Mouse (Mus musculus) MEL (cell line): Measurements from ENCODE around the gene Cnot4. TPM values are rescaled to one million over a fixed set of nuclear protein-coding genes. Genes with fewer than 3 reads are reported as not detected.
A peak's percentile ranks its signal among the peaks of the same experiment; 100 is the strongest.
"Not testable (repeated sequence)": the region's sequence is repeated elsewhere in the genome, so short reads cannot be mapped to it uniquely, and the experiment has no call there.

Experiments used
- DNase-seq: peaks from one replicate; pipeline ENCODE4 v3.0.0; 2011; ENCODE audit warnings: low read depth, low spot score
- H3K27ac ChIP-seq: 2 replicates; pipeline ENCODE4 v1.5.1; 2012; ENCODE audit warnings: low read depth, mild to moderate bottlenecking, control low read depth, low read length, moderate library complexity; ENCODE audit not compliant: control insufficient read depth
- H3K27me3 ChIP-seq, 2 experiments: fragments of 150-350 bp in 1 of 2; sonication (generic) in 1 of 2; 2 replicates each; pipeline ENCODE4 v1.6.1; 2012; ENCODE audit warnings: low read length in 2 of 2, mild to moderate bottlenecking in 2 of 2, improper control_type of control experiment in 1 of 2, moderate library complexity in 1 of 2; ENCODE audit not compliant: insufficient read depth in 2 of 2, control insufficient read depth in 1 of 2
- H3K36me3 ChIP-seq, 2 experiments: 2 replicates each; pipeline ENCODE4 v1.6.1; 2012 to 2014; ENCODE audit warnings: low read length in 2 of 2, improper control_type of control experiment in 1 of 2, inconsistent platforms in 1 of 2, mild to moderate bottlenecking in 1 of 2; ENCODE audit not compliant: insufficient read depth in 2 of 2, control insufficient read depth in 1 of 2
- H3K4me1 ChIP-seq, 2 experiments: fragments of 150-350 bp in 1 of 2; sonication (generic) in 1 of 2; 2 replicates each; pipeline ENCODE4 v1.6.1; 2012; ENCODE audit warnings: low read length in 2 of 2, improper control_type of control experiment in 1 of 2, mild to moderate bottlenecking in 1 of 2; ENCODE audit not compliant: insufficient read depth in 2 of 2, control insufficient read depth in 1 of 2
- H3K4me3 ChIP-seq, 2 experiments: fragments of 150-350 bp in 1 of 2; sonication (generic) in 1 of 2; 2 replicates each; pipeline ENCODE4 v1.5.1; 2012; ENCODE audit warnings: low read depth in 2 of 2, low read length in 2 of 2, mild to moderate bottlenecking in 2 of 2, moderate library complexity in 2 of 2, control low read depth in 1 of 2, improper control_type of control experiment in 1 of 2; ENCODE audit not compliant: control insufficient read depth in 1 of 2, insufficient read depth in 1 of 2
- H3K79me2 ChIP-seq: 2 replicates; pipeline ENCODE4 v1.6.1; 2012; ENCODE audit warnings: mild to moderate bottlenecking, low read length, moderate library complexity; ENCODE audit not compliant: control insufficient read depth, poor library complexity, insufficient read depth
- H3K9ac ChIP-seq: 2 replicates; pipeline ENCODE4 v1.6.1; 2012; ENCODE audit warnings: low read depth, mild to moderate bottlenecking, control low read depth, low read length, moderate library complexity; ENCODE audit not compliant: control insufficient read depth, poor library complexity, severe bottlenecking
- H3K9me3 ChIP-seq: fragments of 150-350 bp; sonication (generic); replicated peaks from 2 replicates; pipeline ENCODE4 v1.6.1; 2012; ENCODE audit warnings: mild to moderate bottlenecking, low read length, improper control_type of control experiment, moderate library complexity; ENCODE audit not compliant: insufficient read depth
- CHD1 ChIP-seq: IDR thresholded peaks from 2 replicates; pipeline ENCODE4 v1.6.1; 2012; ENCODE audit warnings: low read depth, mild to moderate bottlenecking, inconsistent platforms, low read length, improper control_type of control experiment
- CTCF ChIP-seq, 3 experiments: IDR thresholded peaks in 2 of 3; conservative IDR thresholded peaks in 1 of 3; 2 replicates each; pipeline ENCODE4 v1.5.1; 2011 to 2012; ENCODE audit warnings: low read length in 3 of 3, low read depth in 2 of 3, mild to moderate bottlenecking in 2 of 3, improper control_type of control experiment in 1 of 3, inconsistent platforms in 1 of 3, mixed read lengths in 1 of 3, moderate library complexity in 1 of 3; ENCODE audit not compliant: control insufficient read depth in 1 of 3, insufficient read depth in 1 of 3, poor library complexity in 1 of 3, severe bottlenecking in 1 of 3
- E2F4 ChIP-seq: IDR thresholded peaks from 2 replicates; pipeline ENCODE4 v1.6.1; 2011; ENCODE audit warnings: low read depth, low read length, improper control_type of control experiment, borderline replicate concordance
- ELF1 ChIP-seq: IDR thresholded peaks from 2 replicates; pipeline ENCODE4 v1.6.1; 2014; ENCODE audit warnings: low read depth, mild to moderate bottlenecking, inconsistent platforms, low read length, improper control_type of control experiment, moderate library complexity
- EP300 ChIP-seq, 2 experiments: IDR thresholded peaks; 2 replicates each; pipeline ENCODE4 v1.6.1; 2011; ENCODE audit warnings: improper control_type of control experiment in 2 of 2, low read length in 2 of 2, low read depth in 1 of 2, mild to moderate bottlenecking in 1 of 2
- GATA1 ChIP-seq: IDR thresholded peaks from 2 replicates; pipeline ENCODE4 v1.6.1; 2011; ENCODE audit warnings: low read depth, low read length, improper control_type of control experiment
- JUND ChIP-seq: IDR thresholded peaks from 2 replicates; pipeline ENCODE4 v1.6.1; 2011; ENCODE audit warnings: low read depth, mild to moderate bottlenecking, improper control_type of control experiment, low read length
- KAT2A ChIP-seq: conservative IDR thresholded peaks from 2 replicates; pipeline ENCODE4 v1.6.1; 2012; ENCODE audit warnings: low read depth, low read length, improper control_type of control experiment, inconsistent platforms
- MAX ChIP-seq: IDR thresholded peaks from 2 replicates; pipeline ENCODE4 v1.6.1; 2011; ENCODE audit warnings: low read length, improper control_type of control experiment
- MXI1 ChIP-seq: IDR thresholded peaks from 2 replicates; pipeline ENCODE4 v1.6.1; 2011; ENCODE audit warnings: mild to moderate bottlenecking, low read depth, low read length, improper control_type of control experiment
- MYB ChIP-seq: IDR thresholded peaks from 2 replicates; pipeline ENCODE4 v1.6.1; 2011; ENCODE audit warnings: mild to moderate bottlenecking, low read depth, low read length, improper control_type of control experiment
- MYC ChIP-seq: IDR thresholded peaks from 2 replicates; pipeline ENCODE4 v1.6.1; 2011; ENCODE audit warnings: low read depth, mild to moderate bottlenecking, low read length, improper control_type of control experiment, moderate library complexity
- NRF1 ChIP-seq: IDR thresholded peaks from 2 replicates; pipeline ENCODE4 v1.6.1; 2014; ENCODE audit warnings: low read depth, mild to moderate bottlenecking, inconsistent platforms, low read length, improper control_type of control experiment, moderate library complexity; ENCODE audit not compliant: poor library complexity, insufficient read depth, severe bottlenecking
- POLR2A ChIP-seq, 2 experiments: IDR thresholded peaks; 2 replicates each; pipeline ENCODE4 v1.6.1; 2011 to 2012; ENCODE audit warnings: low read length in 2 of 2, mild to moderate bottlenecking in 2 of 2, control low read depth in 1 of 2, improper control_type of control experiment in 1 of 2, low read depth in 1 of 2, moderate library complexity in 1 of 2; ENCODE audit not compliant: control insufficient read depth in 1 of 2, insufficient read depth in 1 of 2, poor library complexity in 1 of 2
- RAD21 ChIP-seq: IDR thresholded peaks from 2 replicates; pipeline ENCODE4 v1.6.1; 2011; ENCODE audit warnings: mild to moderate bottlenecking, low read depth, low read length, improper control_type of control experiment
- SIN3A ChIP-seq: IDR thresholded peaks from 2 replicates; pipeline ENCODE4 v1.6.1; 2012; ENCODE audit warnings: low read length, improper control_type of control experiment, inconsistent platforms
- SMC3 ChIP-seq: IDR thresholded peaks from 2 replicates; pipeline ENCODE4 v1.6.1; 2011; ENCODE audit warnings: low read depth, low read length, improper control_type of control experiment
- TAL1 ChIP-seq: IDR thresholded peaks from 2 replicates; pipeline ENCODE4 v1.6.1; 2012; ENCODE audit warnings: mild to moderate bottlenecking, inconsistent platforms, low read length, moderate library complexity, mixed read lengths
- TBP ChIP-seq: IDR thresholded peaks from 2 replicates; pipeline ENCODE4 v1.8.0; 2011; ENCODE audit warnings: low read depth, low read length, improper control_type of control experiment
- UBTF ChIP-seq: IDR thresholded peaks from 2 replicates; pipeline ENCODE4 v1.6.1; 2012; ENCODE audit warnings: low read depth, mild to moderate bottlenecking, inconsistent platforms, low read length, improper control_type of control experiment, moderate library complexity, borderline replicate concordance; ENCODE audit not compliant: insufficient read depth
- USF2 ChIP-seq, 2 experiments: IDR thresholded peaks; 2 replicates each; pipeline ENCODE4 v1.6.1; 2011 to 2012; ENCODE audit warnings: improper control_type of control experiment in 2 of 2, low read length in 2 of 2, borderline replicate concordance in 1 of 2, inconsistent platforms in 1 of 2, low read depth in 1 of 2, mild to moderate bottlenecking in 1 of 2; ENCODE audit not compliant: insufficient read depth in 1 of 2
- ZC3H11A ChIP-seq: IDR thresholded peaks from 2 replicates; pipeline ENCODE4 v1.6.1; 2012; ENCODE audit warnings: low read depth, mild to moderate bottlenecking, inconsistent platforms, low read length, improper control_type of control experiment
- ZNF384 ChIP-seq: IDR thresholded peaks from 2 replicates; pipeline ENCODE4 v1.6.1; 2012; ENCODE audit warnings: low read depth, mild to moderate bottlenecking, inconsistent platforms, low read length, improper control_type of control experiment
- polyA plus RNA-seq, 2 experiments: library from polyadenylated mRNA; stranded (reverse) in 1 of 2; unstranded in 1 of 2; fragments of >175 nt in 1 of 2; fragments of >200 nt in 1 of 2; gene quantifications; 2 replicates each; pipeline versions ENCODE4 v1.2.1 to v1.2.4; 2012; ENCODE audit warnings: low replicate concordance in 2 of 2, low read depth in 1 of 2; ENCODE audit not compliant: insufficient read length in 2 of 2, insufficient read depth in 1 of 2, missing spikeins in 1 of 2
- total RNA-seq: library from RNA; depleted of rRNA; stranded (reverse); fragments of 300-350 nt; gene quantifications from 2 replicates; pipeline ENCODE4 v1.2.3, GENCODE M21; 2012

The Cnot4 gene
- total and polyA plus RNA-seq, 3 experiments: 6.2 to 41.9 (median 13.6) TPM

DNA sequence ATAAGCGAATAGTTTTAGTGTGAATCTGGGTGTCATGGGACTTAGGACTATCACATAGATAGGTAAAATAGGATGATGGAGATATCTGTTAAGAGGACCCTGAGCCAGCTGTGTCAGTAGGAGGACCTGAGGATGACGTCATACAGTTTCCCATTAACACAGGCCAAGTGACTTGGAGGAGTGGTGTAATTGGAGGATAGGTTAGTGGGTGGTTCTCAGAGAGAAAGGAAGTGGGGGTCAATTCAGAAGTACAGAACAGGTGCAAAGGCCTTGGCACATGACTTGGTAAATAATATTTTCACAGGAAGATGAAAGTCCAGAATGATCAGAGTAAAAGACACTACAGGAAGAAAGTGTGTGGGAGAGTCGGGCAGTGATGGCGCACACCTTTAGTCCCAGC lies 39.7 kb upstream of the Cnot4 start:
- no peak overlapping the region for H3K4me3 ChIP-seq
- TF ChIP-seq MAX: no peak
- TF ChIP-seq NRF1: no peak
- TF ChIP-seq GATA1: no peak
- TF ChIP-seq KAT2A: no peak
- no peak for TF ChIP-seq ELF1
- no peak for TF ChIP-seq E2F4
- TF ChIP-seq, all 39 proteins: peak for 0

DNA sequence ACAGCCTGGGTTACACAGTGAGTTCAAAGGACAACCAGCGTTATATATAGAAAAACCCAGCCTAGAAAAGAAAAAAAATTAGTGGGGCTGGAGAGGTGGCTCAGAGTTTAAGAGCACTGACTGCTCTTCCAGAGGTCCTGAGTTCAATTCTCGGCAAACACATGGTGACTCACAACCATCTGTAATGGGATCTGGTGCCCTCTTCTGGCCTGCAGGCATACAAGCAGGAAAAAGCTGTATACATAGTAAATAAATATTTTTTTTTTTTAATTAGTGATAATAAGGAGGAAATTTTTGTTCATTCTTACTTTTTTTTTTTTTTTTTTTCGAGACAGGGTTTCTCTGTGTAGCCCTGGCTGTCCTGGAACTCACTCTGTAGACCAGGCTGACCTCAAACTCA lies 38.5 kb upstream of the Cnot4 start:
- peak; percentile 25 for DNase-seq
- H3K27ac ChIP-seq, H3K4me3 ChIP-seq, H3K36me3 ChIP-seq, H3K27me3 ChIP-seq, H3K9ac ChIP-seq, H3K4me1 ChIP-seq, H3K9me3 ChIP-seq, H3K79me2 ChIP-seq: not testable (repeated sequence)
- TF ChIP-seq ZC3H11A: peak; percentile 36; the same call in 1 of the 2 replicates
- TF ChIP-seq ZNF384: peak; percentile 72
- TF ChIP-seq ELF1: 0 out of 2 replicates have a peak, but pooled peaks have one; percentile 8
- TF ChIP-seq SMC3: peak; percentile 43
- TF ChIP-seq MYC: 0 out of 2 replicates have a peak, but pooled peaks have one; percentile 58
- TF ChIP-seq RAD21: peak; percentile 52
- peak; percentile 32; the same call in 1 of the 2 replicates for TF ChIP-seq TBP
- TF ChIP-seq CTCF (IDR thresholded peaks at IDR 0.05 in 2 of 3, conservative IDR thresholded peaks at IDR 0.05 in 1 of 3; ENCODE audit: control insufficient read depth in 1 of 3, insufficient read depth in 1 of 3, low read depth in 2 of 3, low read length in 3 of 3, poor library complexity in 1 of 3, severe bottlenecking in 1 of 3): peak; percentile 37 to 50 (median 47); a peak in 5 of 6 replicates

More for the DNA sequence above, 39.7 kb upstream of the Cnot4 start:
- Histone ChIP-seq H3K27ac (no peak overlapping the region), H3K36me3 (no peaks in the 10 kb centered on the region; a peak in 1 of 4 replicates), H3K9ac (no peak overlapping the region), H3K9me3 (no peaks in the 10 kb centered on the region), H3K79me2 (peaks cover 9% of the 10 kb centered on the region), H3K27me3 (no peaks in the 10 kb centered on the region), H3K4me1 (no peaks in the 10 kb centered on the region; a peak in 1 of 4 replicates)
- no peak for DNase-seq

DNA sequence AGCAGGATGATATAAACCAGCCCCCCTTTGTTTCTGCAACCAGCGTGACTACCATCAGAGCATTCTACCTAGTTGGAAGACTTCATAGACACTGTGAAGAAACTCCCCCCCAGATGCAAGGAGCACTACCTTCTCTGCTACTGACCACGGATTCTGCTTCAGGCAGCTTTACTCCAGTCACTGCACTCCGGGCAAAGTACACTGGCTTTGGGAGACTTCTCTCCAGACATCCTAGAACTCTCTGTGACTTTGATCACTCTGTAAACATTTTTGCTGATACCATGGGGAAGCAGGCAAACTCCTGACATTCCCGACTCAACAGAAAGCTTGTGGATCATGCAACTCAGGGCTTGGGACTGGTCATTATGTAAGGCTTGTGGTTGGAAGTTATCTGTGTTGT lies 35.7 kb upstream of the Cnot4 start:
- Histone ChIP-seq H3K27ac (no peak overlapping the region), H3K79me2 (no peaks in the 10 kb centered on the region), H3K36me3 (no peaks in the 10 kb centered on the region), H3K9ac (no peak overlapping the region), H3K9me3 (no peaks in the 10 kb centered on the region), H3K4me3 (no peak overlapping the region), H3K27me3 (no peaks in the 10 kb centered on the region), H3K4me1 (no peaks in the 10 kb centered on the region)
- no peak for TF ChIP-seq JUND
- TF ChIP-seq MYB: no peak
- no peak for TF ChIP-seq ELF1
- no peak for TF ChIP-seq USF2 (IDR thresholded peaks at IDR 0.05; ENCODE audit: borderline replicate concordance in 1 of 2, insufficient read depth in 1 of 2, low read depth in 1 of 2, low read length in 2 of 2)
- TF ChIP-seq UBTF: no peak
- no peak for TF ChIP-seq NRF1
- TF ChIP-seq POLR2A (IDR thresholded peaks at IDR 0.05; ENCODE audit: control insufficient read depth in 1 of 2, insufficient read depth in 1 of 2, low read depth in 1 of 2, low read length in 2 of 2, poor library complexity in 1 of 2): no peak
- no peak for TF ChIP-seq MXI1
- TF ChIP-seq ZNF384: no peak
- TF ChIP-seq EP300 (IDR thresholded peaks at IDR 0.05; ENCODE audit: low read depth in 1 of 2, low read length in 2 of 2): no peak
- no peak for TF ChIP-seq CHD1
- TF ChIP-seq TAL1: no peak
- no peak for TF ChIP-seq SIN3A
- no peak for DNase-seq
